Mouse (Mus musculus) stomach, postnatal 0 days (tissue): ENCODE data around the gene Grm1. TPM values are rescaled to one million over a fixed set of nuclear protein-coding genes. Genes with fewer than 3 reads are reported as not detected.

ENCODE experiments used
- ATAC-seq: fragments of 200-750 bp; cut with Nextera tagmentation; 2 replicates; pipeline ENCODE4 v1.8.0; 2017; ENCODE audit not compliant: low FRiP score, low TSS enrichment
- DNase-seq: peaks from one replicate; pipeline ENCODE4 v3.0.0-alpha.2; 2016; ENCODE audit warnings: low spot score
- H3K27ac ChIP-seq: fragments of 300-500 bp; sonication (generic); replicated peaks from 2 replicates; pipeline ENCODE4 v1.5.1; 2014; ENCODE audit warnings: mild to moderate bottlenecking, control low read depth
- H3K27me3 ChIP-seq: fragments of 300-500 bp; sonication (generic); 2 replicates; pipeline ENCODE4 v1.6.1; 2014; ENCODE audit warnings: low read length; ENCODE audit not compliant: control insufficient read depth, insufficient read depth
- H3K36me3 ChIP-seq: fragments of 300-500 bp; sonication (generic); 2 replicates; pipeline ENCODE4 v1.6.1; 2014; ENCODE audit warnings: low read length, mixed read lengths; ENCODE audit not compliant: control insufficient read depth, insufficient read depth
- H3K4me1 ChIP-seq: fragments of 300-500 bp; sonication (generic); replicated peaks from 2 replicates; pipeline ENCODE4 v1.6.1; 2014; ENCODE audit warnings: antibody characterized with exemption; ENCODE audit not compliant: control insufficient read depth, insufficient read depth
- H3K4me2 ChIP-seq: fragments of 300-500 bp; sonication (generic); replicated peaks from 2 replicates; pipeline ENCODE4 v1.6.1; 2014; ENCODE audit warnings: low read depth, mild to moderate bottlenecking, control low read depth, moderate library complexity
- H3K4me3 ChIP-seq: fragments of 300-500 bp; sonication (generic); 2 replicates; pipeline ENCODE4 v1.5.1; 2014; ENCODE audit warnings: low read depth, low read length, control low read depth
- H3K9ac ChIP-seq: fragments of 300-500 bp; sonication (generic); 2 replicates; pipeline ENCODE4 v1.6.1; 2014; ENCODE audit warnings: mild to moderate bottlenecking, low read length, control low read depth, mixed read lengths
- H3K9me3 ChIP-seq: fragments of 300-500 bp; sonication (generic); 2 replicates; pipeline ENCODE4 v1.6.1; 2016; ENCODE audit warnings: low read length; ENCODE audit not compliant: control insufficient read depth
- CTCF ChIP-seq: IDR thresholded peaks from 2 replicates; pipeline ENCODE4 v1.5.1; 2016; ENCODE audit warnings: antibody characterized with exemption, low read depth, mild to moderate bottlenecking, moderate library complexity
- EP300 ChIP-seq: optimal IDR thresholded peaks from 2 replicates; pipeline ENCODE3; 2016; ENCODE audit warnings: antibody characterized with exemption
- WGBS: fragments of 180-500 bp; shearing (Covaris S2); extraction: QIAGEN DNeasy Blood & Tissue Kit; methylation state at CpG from one replicate; pipeline ENCODE4 v1.1.7; 2014; 5-methylcytosine and 5-hydroxymethylcytosine counted together
- polyA plus RNA-seq: library from polyadenylated mRNA; unstranded; fragments of >200 nt; fragmentation: Nextera tagmentation; extraction: Ambion mirVana; gene quantifications from 2 replicates; pipeline ENCODE4 v1.2.1, GENCODE M21; 2015

The Grm1 gene
- polyA plus RNA-seq, 1 experiment from 2014 or later: not detected

DNA sequence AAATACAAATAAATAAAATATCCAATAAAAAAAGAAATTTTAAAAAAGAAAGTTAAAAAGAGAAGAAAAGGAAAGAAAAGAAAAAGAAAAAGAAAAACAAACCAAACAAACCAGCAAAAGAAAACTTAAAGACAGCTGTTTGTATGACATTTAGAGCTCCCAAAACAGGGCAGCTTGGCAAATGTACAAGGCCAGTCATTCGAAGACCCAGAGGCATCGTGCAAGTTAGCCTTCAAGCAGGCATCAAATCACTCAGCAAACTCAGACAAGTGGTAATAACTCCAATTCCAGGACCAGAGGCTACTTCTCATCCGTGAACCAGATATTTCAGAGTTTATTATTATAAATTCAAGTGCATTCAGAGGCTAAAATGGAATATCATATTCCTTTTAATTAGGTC lies 355.7 kb downstream of the Grm1 start:
- H3K4me3 ChIP-seq: no peak overlapping the region
- no peak overlapping the region for H3K9ac ChIP-seq
- ATAC-seq (no peak), DNase-seq (no peak)
- TF ChIP-seq EP300 (no peak), CTCF (no peak)
- no peaks in the 10 kb centered on the region for H3K36me3 ChIP-seq
- no peak overlapping the region for H3K27ac ChIP-seq
- H3K4me1 ChIP-seq: no peaks in the 10 kb centered on the region
- 85% methylated on average over 3 of the region's 3 CpGs for WGBS
- H3K4me2 ChIP-seq: no peak overlapping the region
- H3K9me3 ChIP-seq: no peaks in the 10 kb centered on the region
- H3K27me3 ChIP-seq: no peaks in the 10 kb centered on the region

DNA sequence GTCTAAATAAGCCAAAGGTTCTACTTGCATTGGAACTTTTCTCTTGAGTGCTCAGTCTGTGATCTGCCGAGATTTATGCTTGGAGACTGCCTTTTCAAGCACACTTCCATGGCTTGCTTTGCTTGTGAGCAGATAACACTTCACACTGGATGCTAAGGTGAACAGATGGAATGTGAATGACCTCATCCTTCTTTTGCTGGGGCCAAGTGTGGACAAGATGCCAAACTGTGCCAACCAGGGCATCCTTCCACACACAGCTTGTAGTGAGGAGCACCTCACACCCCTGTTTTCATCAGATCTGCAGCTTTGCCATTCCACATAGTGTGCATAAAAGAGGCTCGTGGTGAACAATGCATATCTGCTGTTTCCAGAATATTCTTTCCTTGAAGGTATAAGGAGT lies 371.3 kb downstream of the Grm1 start:
- H3K36me3 ChIP-seq: no peaks in the 10 kb centered on the region
- no peak overlapping the region for H3K4me2 ChIP-seq
- no peak overlapping the region for H3K4me3 ChIP-seq
- H3K27ac ChIP-seq: no peak overlapping the region
- WGBS: 65% methylated on average over 2 of the region's 2 CpGs
- ATAC-seq (no peak), DNase-seq (no peak)
- no peaks in the 10 kb centered on the region for H3K9me3 ChIP-seq
- TF ChIP-seq EP300 (no peak), CTCF (no peak)
- H3K27me3 ChIP-seq: no peaks in the 10 kb centered on the region
- H3K4me1 ChIP-seq: no peaks in the 10 kb centered on the region
- no peak overlapping the region for H3K9ac ChIP-seq

DNA sequence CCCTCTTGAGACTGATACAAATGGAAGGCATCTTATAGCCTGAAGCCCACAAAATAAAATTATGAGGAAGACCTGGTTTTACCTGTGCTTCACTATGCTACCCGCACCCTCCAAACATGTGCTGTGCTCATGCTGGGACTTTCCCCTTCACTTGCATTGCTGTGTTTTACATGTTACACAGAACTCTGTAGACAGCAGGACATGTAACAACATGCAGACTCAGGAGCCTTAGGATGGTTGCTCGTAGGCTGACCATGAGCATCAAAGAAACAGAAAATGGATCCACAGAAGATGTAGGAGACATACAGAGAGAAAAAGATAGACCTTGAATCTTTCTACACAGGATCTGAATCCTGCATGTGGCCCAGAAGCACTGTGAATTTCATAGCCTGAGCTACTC lies 371.8 kb downstream of the Grm1 start:
- WGBS: 81% methylated on average over 2 of the region's 2 CpGs
- ATAC-seq: no peak
- H3K27me3 ChIP-seq: no peaks in the 10 kb centered on the region

DNA sequence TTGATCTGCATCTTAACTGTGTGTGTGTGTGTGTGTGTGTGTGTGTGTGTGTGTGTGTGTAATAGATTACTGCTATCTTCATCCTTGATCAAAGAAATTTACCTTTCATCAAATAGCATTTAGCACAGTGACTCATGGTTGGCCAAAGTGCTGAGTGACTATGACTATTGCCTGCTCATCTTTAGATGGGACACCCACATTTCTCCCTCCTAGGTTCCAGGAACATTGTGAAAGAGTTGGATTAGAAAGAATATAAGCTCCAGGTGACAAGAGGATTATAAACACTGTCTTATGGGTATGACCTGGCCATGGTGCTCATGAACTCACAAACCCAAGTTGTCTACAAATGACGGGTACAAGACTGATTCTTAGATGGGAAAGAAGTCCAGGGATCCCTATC lies 374.1 kb downstream of the Grm1 start:
- H3K4me1 ChIP-seq: no peaks in the 10 kb centered on the region
- H3K4me3 ChIP-seq: no peak overlapping the region
- no peak overlapping the region for H3K27ac ChIP-seq
- H3K9me3 ChIP-seq: no peaks in the 10 kb centered on the region
- no peaks in the 10 kb centered on the region for H3K36me3 ChIP-seq
- TF ChIP-seq CTCF (no peak), EP300 (no peak)
- no peak overlapping the region for H3K9ac ChIP-seq
- WGBS: 78% methylated on average over 1 of the region's 1 CpGs
- no peak overlapping the region for H3K4me2 ChIP-seq
- no peak for ATAC-seq
- H3K27me3 ChIP-seq: no peaks in the 10 kb centered on the region
- DNase-seq: no peak

More for the DNA sequence above, 371.8 kb downstream of the Grm1 start:
- TF ChIP-seq EP300 (no peak), CTCF (no peak)
- Histone ChIP-seq H3K36me3 (no peaks in the 10 kb centered on the region), H3K4me2 (no peak overlapping the region), H3K9ac (no peak overlapping the region), H3K27ac (no peak overlapping the region), H3K9me3 (no peaks in the 10 kb centered on the region), H3K4me1 (no peaks in the 10 kb centered on the region), H3K4me3 (no peak overlapping the region)
- DNase-seq: no peak

DNA sequence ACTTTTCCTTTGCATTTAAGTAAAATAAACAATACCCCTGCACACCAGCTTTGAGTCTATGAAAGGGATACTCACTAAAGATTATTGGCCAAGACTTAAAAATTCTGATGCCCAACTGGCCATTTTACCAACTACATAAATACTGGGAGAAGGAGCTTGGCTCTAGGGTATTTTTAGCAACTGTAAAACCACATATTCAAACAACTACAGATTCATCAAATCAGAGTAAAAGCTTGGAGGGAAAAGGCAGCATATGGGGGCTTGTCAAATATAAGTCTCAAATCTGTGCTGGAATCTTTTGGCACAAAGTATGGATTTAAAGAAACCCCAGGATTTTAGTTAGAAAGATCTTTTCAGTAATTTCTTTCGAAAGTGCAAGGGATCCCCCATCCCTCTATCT lies 380.8 kb downstream of the Grm1 start:
- ATAC-seq (no peak), DNase-seq (no peak)
- Histone ChIP-seq H3K4me3 (no peak overlapping the region), H3K27me3 (no peaks in the 10 kb centered on the region), H3K4me1 (no peaks in the 10 kb centered on the region), H3K4me2 (no peak overlapping the region), H3K36me3 (no peaks in the 10 kb centered on the region), H3K27ac (no peak overlapping the region), H3K9ac (no peak overlapping the region), H3K9me3 (no peaks in the 10 kb centered on the region)
- no peak for TF ChIP-seq EP300
- TF ChIP-seq CTCF: no peak
- 94% methylated on average over 1 of the region's 1 CpGs for WGBS

DNA sequence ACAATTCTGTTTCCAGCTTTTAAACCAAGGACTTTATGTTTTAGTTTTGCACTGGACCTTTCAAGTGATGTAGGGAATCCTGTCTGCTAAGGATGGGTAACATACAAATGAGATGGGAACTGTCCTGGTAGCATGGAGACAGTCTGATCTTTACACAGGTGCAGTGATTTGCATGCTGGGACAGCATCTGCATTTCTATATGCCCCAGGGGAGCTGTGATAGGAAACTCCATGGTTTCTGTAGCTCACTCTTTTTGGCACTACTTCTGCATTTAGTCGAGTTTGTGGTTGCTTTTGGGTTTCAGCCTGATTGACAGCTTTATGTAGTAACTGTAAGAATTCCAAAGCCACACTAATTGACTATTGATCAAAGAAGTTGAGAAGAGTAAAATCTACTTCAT lies 381.3 kb downstream of the Grm1 start:
- ATAC-seq: no peak
- H3K4me2 ChIP-seq: no peak overlapping the region
- no peaks in the 10 kb centered on the region for H3K36me3 ChIP-seq
- no peak overlapping the region for H3K9ac ChIP-seq
- no peaks in the 10 kb centered on the region for H3K27me3 ChIP-seq
- TF ChIP-seq EP300: no peak
- no peak overlapping the region for H3K4me3 ChIP-seq
- no peak overlapping the region for H3K27ac ChIP-seq
- H3K9me3 ChIP-seq: no peaks in the 10 kb centered on the region
- DNase-seq: no peak
- WGBS: 49% methylated on average over 1 of the region's 1 CpGs
- H3K4me1 ChIP-seq: no peaks in the 10 kb centered on the region
